In genomic region chr13:51567078-51567395, GRCm38 (mm10) we compare ENCODE assay signal across 7 mouse cellular contexts. TPM values are rescaled to one million over a fixed set of nuclear protein-coding genes. Genes with fewer than 3 reads are reported as not detected.
A peak's percentile ranks its signal among the peaks of the same experiment; 100 is the strongest.
DNase-seq lines count a peak whose midpoint lies in the region; ATAC-seq lines count a peak whose summit lies in the region.

No protein-coding gene starts in this region.

- peak; percentile 38 to 43 for DNase-seq in left cerebral cortex, postnatal 36 days (ENCODE audit: low spot score in 2 of 2)
- no peak for DNase-seq in left cerebral cortex, adult 8-10 months (ENCODE audit: low spot score in 2 of 2)
- DNase-seq in hindbrain, embryonic 14.5 days (ENCODE audit: low spot score), result no peak
- no peak for DNase-seq in spleen, adult 12 weeks (ENCODE audit: low spot score)

- peak overlapping the region; percentile 52 for H3K4me3 ChIP-seq in embryonic facial prominence, embryonic 15.5 days (replicated peaks)
- H3K4me3 ChIP-seq in hindbrain, embryonic 14.5 days (replicated peaks; ENCODE audit: low read length), result peak overlapping the region; percentile 58
- H3K4me3 ChIP-seq in midbrain, embryonic 16.5 days (ENCODE audit: low read depth, low read length), result peak overlapping the region; percentile 68

- H3K36me3 ChIP-seq in embryonic facial prominence, embryonic 15.5 days, result no peaks in the 10 kb centered on the region
- H3K36me3 ChIP-seq in hindbrain, embryonic 14.5 days (replicated peaks; ENCODE audit: control insufficient read depth, insufficient read depth), result no peaks in the 10 kb centered on the region
- H3K36me3 ChIP-seq in midbrain, embryonic 16.5 days (ENCODE audit: control insufficient read depth, insufficient read depth, low read length), result no peaks in the 10 kb centered on the region

- peaks cover 47% of the 10 kb centered on the region for H3K27me3 ChIP-seq in embryonic facial prominence, embryonic 15.5 days
- peaks cover 41% of the 10 kb centered on the region for H3K27me3 ChIP-seq in hindbrain, embryonic 14.5 days (ENCODE audit: control insufficient read depth, insufficient read depth, low read length)
- peaks cover 3% of the 10 kb centered on the region for H3K27me3 ChIP-seq in midbrain, embryonic 16.5 days (ENCODE audit: control insufficient read depth, insufficient read depth, low read depth, low read length)

- peak overlapping the region; percentile 96 for H3K4me2 ChIP-seq in embryonic facial prominence, embryonic 15.5 days (replicated peaks)
- peak overlapping the region; percentile 99 for H3K4me2 ChIP-seq in hindbrain, embryonic 14.5 days (replicated peaks)
- H3K4me2 ChIP-seq in midbrain, embryonic 16.5 days (ENCODE audit: low read length), result peak overlapping the region; percentile 96

- peak overlapping the region; percentile 37 for H3K9ac ChIP-seq in embryonic facial prominence, embryonic 15.5 days
- peak overlapping the region; percentile 73 for H3K9ac ChIP-seq in hindbrain, embryonic 14.5 days
- peak overlapping the region; percentile 80 for H3K9ac ChIP-seq in midbrain, embryonic 16.5 days (ENCODE audit: low read depth, low read length)

- intact Hi-C loops in left cerebral cortex, postnatal 36 days (cut with DNase I), result loop anchor here (5.0 kb wide), 3 partner anchors 35 to 130 kb away; no protein-coding TSS in a partner anchor

- no peak overlapping the region for H3K27ac ChIP-seq in embryonic facial prominence, embryonic 15.5 days (replicated peaks)
- H3K27ac ChIP-seq in hindbrain, embryonic 14.5 days, result peak overlapping the region; percentile 51; the same call in 1 of the 2 replicates
- H3K27ac ChIP-seq in midbrain, embryonic 16.5 days (ENCODE audit: low read length), result peak overlapping the region; percentile 12

- WGBS in embryonic facial prominence, embryonic 15.5 days, result under 1% methylated on average over 40 of the region's 42 CpGs
- 1% methylated on average over 41 of the region's 42 CpGs for WGBS in hindbrain, embryonic 14.5 days
- WGBS in midbrain, embryonic 16.5 days, result under 1% methylated on average over 37 of the region's 42 CpGs

- ATAC-seq in embryonic facial prominence, embryonic 15.5 days (ENCODE audit: insufficient number of reproducible peaks, low FRiP score, low TSS enrichment, low read depth), result 0 out of 2 replicates have a peak, but pooled peaks have one; percentile 6
- no peak for ATAC-seq in hindbrain, embryonic 14.5 days (ENCODE audit: low FRiP score)
- ATAC-seq in midbrain, embryonic 16.5 days, result no peak
- ATAC-seq in granulocyte monocyte progenitor cell, adult 5-6 weeks (replicated peaks; ENCODE audit: poor library complexity, severe bottlenecking), result no peak

- peaks cover 36% of the 10 kb centered on the region for H3K4me1 ChIP-seq in embryonic facial prominence, embryonic 15.5 days
- peaks cover 25% of the 10 kb centered on the region for H3K4me1 ChIP-seq in hindbrain, embryonic 14.5 days (replicated peaks; ENCODE audit: control insufficient read depth, insufficient read depth, low read length)
- peaks cover 20% of the 10 kb centered on the region for H3K4me1 ChIP-seq in midbrain, embryonic 16.5 days (ENCODE audit: control insufficient read depth, insufficient read depth, low read length)

- no peaks in the 10 kb centered on the region for H3K9me3 ChIP-seq in embryonic facial prominence, embryonic 15.5 days (replicated peaks)
- H3K9me3 ChIP-seq in hindbrain, embryonic 14.5 days (ENCODE audit: control insufficient read depth, low read length), result no peaks in the 10 kb centered on the region
- H3K9me3 ChIP-seq in midbrain, embryonic 16.5 days (replicated peaks; ENCODE audit: control insufficient read depth, low read length, poor library complexity, severe bottlenecking), result no peaks in the 10 kb centered on the region

RNA-seq across cellular contexts. Expression of gene Shc3, which starts 2.2 kb away (rescaled TPM):
- 100 to 1,000 TPM; 195 to 220 TPM for total RNA-seq in left cerebral cortex, postnatal 36 days (2021)
- 100 to 1,000 TPM; 153 to 205 (median 182) TPM for total RNA-seq in left cerebral cortex, adult 8-10 months (2022)
- 1.1 and 1.4 TPM in 2 replicates for polyA plus RNA-seq in embryonic facial prominence, embryonic 15.5 days (2015; fragmentation: Nextera tagmentation; extraction: Ambion mirVana)
- polyA plus RNA-seq in hindbrain, embryonic 14.5 days (2014; fragmentation: Nextera tagmentation; extraction: Ambion mirVana), result 7.2 and 11.6 TPM in 2 replicates
- polyA plus RNA-seq in midbrain, embryonic 16.5 days (2015; fragmentation: Nextera tagmentation; extraction: Ambion mirVana), result 7.2 and 8.3 TPM in 2 replicates
- total RNA-seq in granulocyte monocyte progenitor cell, adult 5-6 weeks (2014; fragmentation: Nextera tagmentation), result not detected in 2 replicates
- total RNA-seq in granulocyte monocyte progenitor cell, adult 5-6 weeks (2017), result not detected in 2 replicates

Comparison
In these comparisons a context has a peak if more than half of its experiments do, and no peak if none do; other contexts are left out.
1. DNase-seq: peak in left cerebral cortex, postnatal 36 days (2 of 2); none in left cerebral cortex, adult 8-10 months (0 of 2), hindbrain, embryonic 14.5 days (single experiment) and spleen, adult 12 weeks (single experiment).
2. RNA of gene Shc3, which starts 2.2 kb away (total RNA-seq): 195 to 220 TPM in left cerebral cortex, postnatal 36 days and 153 to 205 TPM in left cerebral cortex, adult 8-10 months; not detected in granulocyte monocyte progenitor cell, adult 5-6 weeks; every median in the first group is over 100 times any median in the second.
3. Peak in every context shown above with its lines, with median percentiles within 50 percentile points of each other: H3K4me2 ChIP-seq, H3K4me3 ChIP-seq and H3K9ac ChIP-seq.